Comparison of ENCODE assay signal across 12 mouse cellular contexts in genomic region chr9:32388120-32388519, GRCm38 (mm10). TPM values are rescaled to one million over a fixed set of nuclear protein-coding genes. Genes with fewer than 3 reads are reported as not detected.
DNase-seq lines count a peak whose midpoint lies in the region; ATAC-seq and TF ChIP-seq lines count a peak whose summit lies in the region.
"Had no signal": no experiment of that assay in that cellular context is flagged by ENCODE, and none has a peak within 500 bp of the region (broad histone marks: within the 10 kb centered on the region; RNA-seq: fewer than 3 reads in every experiment).

No protein-coding gene starts in this region.

- H3K27ac ChIP-seq in cerebellum, adult 2 months (ENCODE audit: insufficient read depth, low read length): no peak overlapping the region
- H3K27ac ChIP-seq in spleen, adult 2 months (ENCODE audit: insufficient read depth, low read length): no peak overlapping the region

- no peaks in the 10 kb centered on the region for H3K36me3 ChIP-seq in spleen, adult 2 months (ENCODE audit: control insufficient read depth, insufficient read depth, low read length)

- no peak for ATAC-seq in activated CD4-positive, CD25-positive, alpha-beta regulatory T cell, adult 4 months

- no peak overlapping the region for H3K4me3 ChIP-seq in cerebellum, adult 2 months (replicated peaks; ENCODE audit: insufficient read depth, low read depth, low read length)
- H3K4me3 ChIP-seq in spleen, adult 2 months (ENCODE audit: extremely low read depth, insufficient read depth, insufficient read length): no peak overlapping the region

- WGBS in cerebellum, adult 2 months: 97% methylated on average over 1 of the region's 1 CpGs
- WGBS in spleen, adult 2 months: 90% methylated on average over 1 of the region's 1 CpGs

- no peak for DNase-seq in cerebellum, adult 2 months
- no peak for DNase-seq in cerebellum, adult 11-12 months
- DNase-seq in spleen, adult 2 months (ENCODE audit: low read depth in 1 of 2, low spot score in 2 of 2): peak; percentile 50 to 56
- no peak for DNase-seq in spleen, adult 12 weeks (ENCODE audit: low spot score)
- DNase-seq in induced T-regulatory cell, adult 2 months (ENCODE audit: low read depth): peak; percentile 70
- DNase-seq in thymus, postnatal 25 days: peak; percentile 45
- no peak for DNase-seq in frontal cortex, postnatal 36 days (ENCODE audit: low spot score in 2 of 2)
- DNase-seq: cerebellum, adult 9-11 months had no signal

- no peaks in the 10 kb centered on the region for H3K4me1 ChIP-seq in cerebellum, adult 2 months (ENCODE audit: control insufficient read depth, insufficient read depth, low read length)
- H3K4me1 ChIP-seq in spleen, adult 2 months (ENCODE audit: control insufficient read depth, insufficient read depth, insufficient read length): peaks cover 29% of the 10 kb centered on the region

- TF ChIP-seq POLR2A in cerebellum, adult 2 months (IDR thresholded peaks at IDR 0.05; ENCODE audit: borderline replicate concordance, insufficient read depth, low read length): no peak
- TF ChIP-seq POLR2A in spleen, adult 2 months (IDR thresholded peaks at IDR 0.05; ENCODE audit: low read depth, low read length): no peak

- peak; percentile 17; the same call in 1 of the 2 replicates for TF ChIP-seq CTCF in cerebellum, adult 2 months (IDR thresholded peaks at IDR 0.05; ENCODE audit: borderline replicate concordance, insufficient read depth, low read depth, low read length)
- peak; percentile 84; the same call in 1 of the 2 replicates for TF ChIP-seq CTCF in spleen, adult 2 months (IDR thresholded peaks at IDR 0.05; ENCODE audit: extremely low read depth, insufficient read depth, insufficient read length, insufficient replicate concordance)

- no peaks in the 10 kb centered on the region for H3K27me3 ChIP-seq in cerebellum, adult 2 months (ENCODE audit: control insufficient read depth, insufficient read depth, low read length)
- H3K27me3 ChIP-seq in spleen, adult 2 months (ENCODE audit: control insufficient read depth, insufficient read depth, low read length): no peaks in the 10 kb centered on the region

RNA-seq across cellular contexts. Expression of gene Kcnj1, which starts 15.8 kb away (rescaled TPM):
- not detected in 2 replicates for polyA plus RNA-seq in cerebellum, adult 2 months (2012; rRNA removed)
- 0.18 and 0.32 TPM in 2 replicates for polyA plus RNA-seq in spleen, adult 2 months (2012; rRNA removed)
- not detected for polyA plus RNA-seq in activated CD4-positive, CD25-positive, alpha-beta regulatory T cell, adult 4 months (2017; shearing (Covaris generic))
- polyA plus RNA-seq: frontal cortex, adult 2 months; hindbrain, embryonic 11.5 days; midbrain, embryonic 11.5 days had no signal

RNA-seq across cellular contexts. Expression of gene Kcnj5, which starts 44.0 kb away (rescaled TPM):
- polyA plus RNA-seq in cerebellum, adult 2 months (2012; rRNA removed): 0.21 and 0.23 TPM in 2 replicates
- 0.85 and 0.97 TPM in 2 replicates for polyA plus RNA-seq in spleen, adult 2 months (2012; rRNA removed)
- polyA plus RNA-seq in activated CD4-positive, CD25-positive, alpha-beta regulatory T cell, adult 4 months (2017; shearing (Covaris generic)): not detected

Comparison
In these comparisons a context has a peak if more than half of its experiments do, and no peak if none do; other contexts are left out.
1. DNase-seq: peak in spleen, adult 2 months (2 of 2), induced T-regulatory cell, adult 2 months (single experiment) and thymus, postnatal 25 days (single experiment); none in cerebellum, adult 2 months (0 of 2), cerebellum, adult 11-12 months (single experiment), spleen, adult 12 weeks (single experiment) and frontal cortex, postnatal 36 days (0 of 2).